Mouse (Mus musculus) forebrain, embryonic 10.5 days (tissue): ENCODE results near the gene Slc35b2. TPM values are rescaled to one million over a fixed set of nuclear protein-coding genes. Genes with fewer than 3 reads are reported as not detected.

Experiments used
- DNase-seq: peaks from one replicate; pipeline ENCODE4 v3.0.0-alpha.2; 2017; ENCODE audit warnings: low spot score; ENCODE audit errors: extremely low spot score
- H3K27ac ChIP-seq: fragments of 300-500 bp; sonication (generic); 2 replicates; pipeline ENCODE4 v1.5.1; 2016; ENCODE audit warnings: mild to moderate bottlenecking
- H3K27me3 ChIP-seq: fragments of 300-500 bp; sonication (generic); 2 replicates; pipeline ENCODE4 v1.6.1; 2016; ENCODE audit warnings: mild to moderate bottlenecking; ENCODE audit not compliant: poor library complexity, severe bottlenecking
- H3K36me3 ChIP-seq: fragments of 300-500 bp; sonication (generic); replicated peaks from 2 replicates; pipeline ENCODE4 v1.6.1; 2016; ENCODE audit warnings: mild to moderate bottlenecking, moderate library complexity
- H3K4me1 ChIP-seq: fragments of 300-500 bp; sonication (generic); 2 replicates; pipeline ENCODE4 v1.6.1; 2016
- H3K4me3 ChIP-seq: fragments of 300-500 bp; sonication (generic); 2 replicates; pipeline ENCODE4 v1.5.1; 2016; ENCODE audit warnings: mild to moderate bottlenecking, moderate library complexity
- H3K9me3 ChIP-seq: fragments of 300-500 bp; sonication (generic); 2 replicates; pipeline ENCODE4 v1.6.1; 2016; ENCODE audit warnings: mild to moderate bottlenecking, moderate library complexity
- WGBS: fragments of 180-500 bp; shearing (Covaris S2); methylation state at CpG from one replicate; pipeline ENCODE4 v1.1.7; 2016; 5-methylcytosine and 5-hydroxymethylcytosine counted together
- polyA plus RNA-seq: library from polyadenylated mRNA; unstranded; fragments of >200 nt; fragmentation: Nextera tagmentation; extraction: Ambion mirVana; gene quantifications from 2 replicates; pipeline ENCODE4 v1.2.1, GENCODE M21; 2016

Gene Slc35b2
- polyA plus RNA-seq, 1 experiment from 2014 or later: 117 TPM

GRCm38 (mm10) chr17:45548541-45549512 lies 14.8 kb upstream of the Slc35b2 start:
- H3K27me3 ChIP-seq: peaks cover 75% of the 10 kb centered on the region
- no peaks in the 10 kb centered on the region; the same call in 1 of the 2 replicates for H3K9me3 ChIP-seq
- peak overlapping the region; percentile 98 for H3K27ac ChIP-seq
- peaks cover 66% of the 10 kb centered on the region for H3K4me1 ChIP-seq
- peak; percentile 69 for DNase-seq
- peaks cover 21% of the 10 kb centered on the region for H3K36me3 ChIP-seq
- peak overlapping the region; percentile 96 for H3K4me3 ChIP-seq
- 2% methylated on average over 57 of the region's 68 CpGs for WGBS

GRCm38 (mm10) chr17:45549617-45550181 lies 14.0 kb upstream of the Slc35b2 start, which contains the start of gene Tmem151b:
Gene Tmem151b (minus strand): TSS chr17:45549677.
- Histone ChIP-seq H3K4me3 (peak within 1 kb of the TSS; percentile 96), H3K9me3 (no peaks in the 10 kb centered on the region; the same call in 1 of the 2 replicates), H3K4me1 (peaks cover 59% of the 10 kb centered on the region), H3K27ac (peak within 1 kb of the TSS; percentile 98), H3K27me3 (peaks cover 75% of the 10 kb centered on the region), H3K36me3 (peaks cover 19% of the 10 kb centered on the region)
- DNase-seq: peak; percentile 73
- 2% methylated on average over 17 of the region's 29 CpGs for WGBS

GRCm38 (mm10) chr17:45550253-45550652 lies 13.4 kb upstream of the Slc35b2 start:
- 36% methylated on average over 5 of the region's 5 CpGs for WGBS
- Histone ChIP-seq H3K27ac (peak overlapping the region; percentile 98), H3K9me3 (no peaks in the 10 kb centered on the region), H3K36me3 (peaks cover 14% of the 10 kb centered on the region), H3K27me3 (peaks cover 70% of the 10 kb centered on the region), H3K4me1 (peaks cover 59% of the 10 kb centered on the region), H3K4me3 (peak overlapping the region; percentile 96)
- no peak for DNase-seq

GRCm38 (mm10) chr17:45551249-45551796 lies 12.4 kb upstream of the Slc35b2 start:
- no peak overlapping the region for H3K4me3 ChIP-seq
- H3K27me3 ChIP-seq: peaks cover 65% of the 10 kb centered on the region
- no peak for DNase-seq
- no peaks in the 10 kb centered on the region for H3K9me3 ChIP-seq
- H3K36me3 ChIP-seq: peaks cover 7% of the 10 kb centered on the region
- peaks cover 61% of the 10 kb centered on the region for H3K4me1 ChIP-seq
- 59% methylated on average over 7 of the region's 7 CpGs for WGBS
- H3K27ac ChIP-seq: no peak overlapping the region

- Histone ChIP-seq H3K9me3 (no peaks in the 10 kb centered on the region), H3K4me1 (peaks cover 66% of the 10 kb centered on the region), H3K36me3 (peaks cover 1% of the 10 kb centered on the region; the same call in 1 of the 2 replicates), H3K27me3 (peaks cover 65% of the 10 kb centered on the region), H3K4me3 (peak overlapping the region; percentile 26), H3K27ac (no peak overlapping the region)
- peak; percentile 77 for DNase-seq
- 6% methylated on average over 8 of the region's 8 CpGs for WGBS
Measured at GRCm38 (mm10) chr17:45551816-45552451, 11.7 kb upstream of the Slc35b2 start.

- Histone ChIP-seq H3K4me1 (peaks cover 75% of the 10 kb centered on the region), H3K4me3 (no peak overlapping the region), H3K27me3 (peaks cover 65% of the 10 kb centered on the region), H3K9me3 (no peaks in the 10 kb centered on the region), H3K27ac (no peak overlapping the region), H3K36me3 (no peaks in the 10 kb centered on the region)
- 80% methylated on average over 3 of the region's 3 CpGs for WGBS
- no peak for DNase-seq
Measured at GRCm38 (mm10) chr17:45553065-45553464, 10.6 kb upstream of the Slc35b2 start.

- H3K27me3 ChIP-seq: peaks cover 61% of the 10 kb centered on the region
- WGBS: 22% methylated on average over 1 of the region's 1 CpGs
- no peak for DNase-seq
- no peak overlapping the region for H3K27ac ChIP-seq
- 0 out of 2 replicates have a peak overlapping the region, but pooled peaks have one; percentile 62 for H3K4me3 ChIP-seq
- no peaks in the 10 kb centered on the region for H3K9me3 ChIP-seq
- 0 out of 2 replicates have a peak, but pooled peaks cover 3% of the 10 kb centered on the region for H3K36me3 ChIP-seq
- peaks cover 74% of the 10 kb centered on the region for H3K4me1 ChIP-seq
Measured at GRCm38 (mm10) chr17:45554420-45554819, 9.3 kb upstream of the Slc35b2 start.

- DNase-seq: peak; percentile 98
- WGBS: under 1% methylated on average over 45 of the region's 45 CpGs
- 0 out of 2 replicates have a peak, but pooled peaks cover 3% of the 10 kb centered on the region for H3K36me3 ChIP-seq
- H3K9me3 ChIP-seq: no peaks in the 10 kb centered on the region
- H3K27me3 ChIP-seq: peaks cover 54% of the 10 kb centered on the region
- H3K27ac ChIP-seq: peak within 1 kb of the TSS; percentile 81
- peak within 1 kb of the TSS; percentile 62 for H3K4me3 ChIP-seq
- peaks cover 63% of the 10 kb centered on the region for H3K4me1 ChIP-seq
Measured at GRCm38 (mm10) chr17:45555452-45556106, 8.1 kb upstream of the Slc35b2 start, which contains the start of gene Nfkbie. Gene Nfkbie (plus strand): TSS chr17:45555703.

- 3% methylated on average over 14 of the region's 14 CpGs for WGBS
- peak overlapping the region; percentile 81 for H3K27ac ChIP-seq
- H3K4me1 ChIP-seq: peaks cover 59% of the 10 kb centered on the region
- peaks cover 49% of the 10 kb centered on the region for H3K27me3 ChIP-seq
- H3K4me3 ChIP-seq: peak overlapping the region; percentile 62
- no peaks in the 10 kb centered on the region for H3K9me3 ChIP-seq
- 0 out of 2 replicates have a peak, but pooled peaks cover 3% of the 10 kb centered on the region for H3K36me3 ChIP-seq
- DNase-seq: no peak
Measured at GRCm38 (mm10) chr17:45556107-45556489, 7.6 kb upstream of the Slc35b2 start.

- peak overlapping the region; percentile 62 for H3K4me3 ChIP-seq
- no peak for DNase-seq
- 0 out of 2 replicates have a peak, but pooled peaks cover 3% of the 10 kb centered on the region for H3K36me3 ChIP-seq
- peaks cover 53% of the 10 kb centered on the region for H3K4me1 ChIP-seq
- peaks cover 44% of the 10 kb centered on the region for H3K27me3 ChIP-seq
- WGBS: 72% methylated on average over 3 of the region's 3 CpGs
- no peak overlapping the region for H3K27ac ChIP-seq
- no peaks in the 10 kb centered on the region for H3K9me3 ChIP-seq
Measured at GRCm38 (mm10) chr17:45556514-45557245, 7.0 kb upstream of the Slc35b2 start.

GRCm38 (mm10) chr17:45557246-45557824 lies 6.3 kb upstream of the Slc35b2 start:
- Histone ChIP-seq H3K27ac (no peak overlapping the region), H3K4me3 (peak overlapping the region; percentile 62), H3K27me3 (peaks cover 44% of the 10 kb centered on the region), H3K9me3 (no peaks in the 10 kb centered on the region), H3K36me3 (0 out of 2 replicates have a peak, but pooled peaks cover 3% of the 10 kb centered on the region), H3K4me1 (peaks cover 47% of the 10 kb centered on the region)
- 81% methylated on average over 6 of the region's 7 CpGs for WGBS
- no peak for DNase-seq
